Mouse (Mus musculus) gastrocnemius, adult 2 months (tissue): ENCODE measurements around the gene Stk25. TPM values are rescaled to one million over a fixed set of nuclear protein-coding genes. Genes with fewer than 3 reads are reported as not detected.

Source experiments
- DNase-seq: peaks from one replicate; pipeline ENCODE4 v3.0.0; 2022
- H3K27ac ChIP-seq: fragments of 200-600 bp; 2 replicates; pipeline ENCODE4 v1.8.1; 2022; ENCODE audit warnings: mild to moderate bottlenecking
- H3K4me3 ChIP-seq: fragments of 200-600 bp; 2 replicates; pipeline ENCODE4 v1.8.1; 2022; ENCODE audit warnings: mild to moderate bottlenecking, moderate library complexity
- CTCF ChIP-seq: fragments of 200-600 bp; IDR thresholded peaks from 2 replicates; pipeline ENCODE4 v1.8.1; 2022; ENCODE audit warnings: antibody characterized with exemption, mild to moderate bottlenecking, moderate library complexity
- intact Hi-C: fragments of 180-260 bp; cut with DNase I; formaldehyde crosslinking; loops from one replicate; pipeline ENCODE4 v1.15.1; 2025
- total RNA-seq, 2 experiments: library from RNA; stranded (reverse); gene quantifications; 2 replicates each; pipeline ENCODE4 v1.2.3; 2021

Gene Stk25
- total RNA-seq, 2 experiments from 2014 or later: 90.1 to 90.5 TPM

GRCm38 (mm10) chr1:93577066-93577465 lies 81.4 kb downstream of the Stk25 start:
- no peak for DNase-seq
- Histone ChIP-seq H3K4me3 (no peak overlapping the region), H3K27ac (no peak overlapping the region)
- intact Hi-C loops: no loop called here
- no peak for TF ChIP-seq CTCF

Other genes with a start within 250 kb of the Stk25 start
- 100 to 1,000 TPM; 317 to 345 TPM for gene Hdlbp, start 179.8 kb downstream of the Stk25 start, total RNA-seq
- 10 to 100 TPM; 13.1 to 13.4 TPM for gene Farp2, start 146.6 kb downstream of the Stk25 start, total RNA-seq
- gene Bok, start 27.0 kb upstream of the Stk25 start, total RNA-seq: 1 to 10 TPM in 1 of 2 experiments, under 1 TPM in 1; 0.59 to 1.1 TPM
- 10 to 100 TPM; 24.0 to 31.3 TPM for gene Atg4b, start 92.8 kb upstream of the Stk25 start, total RNA-seq
- 10 to 100 TPM; 70.0 to 94.1 TPM for gene Thap4, start 96.2 kb upstream of the Stk25 start, total RNA-seq
- 10 to 100 TPM; 14.1 to 18.6 TPM for gene Dtymk, start 143.3 kb upstream of the Stk25 start, total RNA-seq
- gene Ing5, start 145.3 kb upstream of the Stk25 start, total RNA-seq: 1 to 10 TPM; 3.6 to 5.8 TPM
- gene D2hgdh, start 166.2 kb upstream of the Stk25 start, total RNA-seq: 10 to 100 TPM; 21.7 to 22.9 TPM
- gene Gal3st2, start 202.6 kb upstream of the Stk25 start, total RNA-seq: not detected